Mouse (Mus musculus) duodenum, adult 2 months (tissue): Measurements from ENCODE around the gene Marveld2. TPM values are rescaled to one million over a fixed set of nuclear protein-coding genes. Genes with fewer than 3 reads are reported as not detected.

Experiments used
- polyA plus RNA-seq: library from polyadenylated mRNA; depleted of rRNA; stranded (reverse); fragments of >200 nt; gene quantifications from 2 replicates; pipeline ENCODE4 v1.2.3, GENCODE M21; 2012; ENCODE audit warnings: low replicate concordance; rRNA removed

Gene Marveld2
- polyA plus RNA-seq, result 10.9 and 11.8 TPM in 2 replicates

DNA sequence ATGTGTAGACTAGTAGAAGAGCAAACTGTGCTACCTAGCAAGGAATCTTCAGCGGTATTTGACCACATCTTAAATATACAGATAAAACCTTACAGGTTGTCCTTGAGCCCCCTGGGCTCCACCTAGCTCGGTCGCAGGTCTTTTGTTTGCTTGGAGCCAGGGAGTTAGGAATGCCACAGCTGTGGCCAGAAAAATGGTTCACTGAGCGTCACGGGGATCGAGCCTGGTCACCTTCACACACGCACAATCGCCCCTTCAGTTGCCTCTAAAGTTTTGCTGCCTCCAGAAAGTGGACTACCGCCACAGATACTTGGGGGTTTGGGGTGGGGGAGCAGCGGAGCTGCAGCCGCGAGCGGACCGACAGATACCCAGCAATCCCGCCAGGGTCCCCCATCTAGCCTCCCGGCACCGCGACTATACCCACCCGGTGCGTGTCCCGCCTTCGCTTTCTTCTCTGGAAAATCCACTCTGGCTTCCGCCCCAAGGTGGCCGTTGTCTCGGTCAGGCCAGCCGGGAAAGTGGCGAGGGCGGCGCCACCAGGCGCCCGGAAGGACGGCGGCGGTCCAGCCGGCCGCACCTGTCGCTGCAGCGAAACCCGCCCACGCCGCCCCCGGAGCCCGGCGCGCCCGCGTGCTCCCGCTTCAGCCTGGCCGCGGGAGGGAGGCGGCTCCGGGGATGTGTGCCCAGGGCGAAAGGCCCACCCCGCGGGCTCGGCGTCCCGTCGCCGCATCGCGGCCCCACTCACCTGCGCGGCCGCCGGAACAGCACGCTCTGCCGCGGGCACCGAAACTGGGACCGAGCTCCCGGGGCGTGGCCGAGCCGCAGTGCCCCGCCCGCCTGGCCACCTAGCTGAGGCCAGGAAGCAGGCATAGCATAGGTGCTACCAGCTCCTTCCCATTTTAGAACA lies at the start of gene Marveld2:
Marveld2 (minus strand) TSS at position 791 of the 907 bp plus-strand sequence.

DNA sequence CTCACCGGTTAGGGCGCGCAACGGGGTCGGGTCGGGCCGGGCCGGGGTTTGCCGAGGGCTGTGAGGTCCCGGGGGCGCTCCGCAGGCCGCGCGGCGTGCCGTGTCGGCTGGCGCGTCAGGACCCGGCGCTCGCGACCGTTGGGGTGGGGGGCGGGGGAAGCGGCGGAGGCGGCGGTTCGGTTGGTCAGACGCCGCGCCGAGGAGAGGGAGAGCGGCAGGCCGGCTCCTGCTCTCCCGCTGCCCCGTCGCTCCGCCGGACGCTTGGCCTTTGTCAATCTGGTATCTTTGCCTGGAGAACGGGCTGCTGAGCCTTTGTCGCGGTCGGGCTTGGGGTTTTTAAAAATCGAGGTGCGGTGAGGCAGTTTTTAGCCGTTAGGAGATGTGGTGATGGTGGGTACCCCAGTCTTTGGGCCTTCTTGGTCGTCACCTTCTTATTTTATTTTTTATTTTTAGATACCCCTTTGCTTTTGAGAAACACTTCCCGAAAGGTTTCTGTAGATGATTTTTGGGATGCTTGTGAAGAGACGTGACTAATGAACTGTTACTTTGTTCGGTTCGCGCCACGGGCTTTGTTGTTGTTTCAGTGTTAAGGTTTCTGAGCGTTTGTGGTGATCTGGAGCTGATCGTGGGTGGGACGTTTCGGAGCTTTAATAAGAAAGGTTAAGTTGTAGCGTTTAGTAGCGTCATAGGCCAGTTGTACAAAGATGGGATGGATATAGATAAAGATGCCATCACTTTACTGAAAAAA lies 34.8 kb upstream of the Marveld2 start, which contains the start of gene Taf9:
Taf9 (plus strand) TSS at position 141 of the 748 bp plus-strand sequence.

GRCm38 (mm10) chr13:100650550-100651438 lies 34.0 kb upstream of the Marveld2 start, which contains the start of the genes Ak6 and Rad17:
Ak6 (plus strand) TSS chr13:100650979.
Rad17 (minus strand) TSS chr13:100651051.

DNA sequence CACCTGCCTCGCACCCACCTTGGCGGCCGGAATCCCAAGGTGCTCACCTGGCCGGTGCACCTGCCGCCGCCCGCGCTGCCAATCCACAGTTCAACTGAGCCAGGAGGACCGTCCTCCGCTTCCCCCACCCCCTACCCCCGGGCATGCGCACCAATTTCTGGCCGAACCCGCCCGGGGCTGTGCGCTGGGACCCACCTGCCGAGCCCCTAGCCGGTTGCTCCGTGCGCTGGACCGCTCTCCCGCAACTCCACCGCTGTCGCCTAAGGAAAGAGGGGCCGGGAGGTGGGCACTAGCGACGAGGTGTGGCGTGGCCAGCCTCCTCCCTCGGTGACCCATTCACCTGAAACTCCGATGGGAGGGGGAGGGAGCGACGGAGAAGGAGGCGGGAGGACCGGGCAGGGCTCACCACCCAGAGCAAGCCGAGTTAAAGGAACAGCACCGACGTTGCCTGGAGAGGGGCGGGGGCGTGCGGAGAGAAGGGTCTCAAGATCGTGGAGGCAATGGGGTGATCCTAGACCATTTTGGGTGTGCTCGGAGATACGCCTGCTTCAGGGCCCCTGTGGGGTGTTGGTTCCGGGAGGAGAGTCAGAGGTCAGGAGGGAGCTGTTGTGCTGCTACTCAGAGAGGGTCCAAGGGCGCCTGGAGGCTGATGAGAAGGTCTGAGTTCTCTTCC lies 64.3 kb downstream of the Marveld2 start, which contains the start of gene Ocln:
Ocln (minus strand) TSS at position 350 of the 673 bp plus-strand sequence.

Other genes starting within 250 kb of the Marveld2 start
- 3.8 TPM in 2 replicates for gene Naip1, start 164.1 kb downstream of the Marveld2 start, polyA plus RNA-seq
- 5.7 and 19.7 TPM in 2 replicates for gene Gtf2h2, start 124.4 kb downstream of the Marveld2 start, polyA plus RNA-seq
- 7.1 and 13.3 TPM in 2 replicates for gene Ocln, start 64.3 kb downstream of the Marveld2 start, polyA plus RNA-seq
- 4.9 and 6.0 TPM in 2 replicates for gene Ak6, start 34.0 kb upstream of the Marveld2 start, polyA plus RNA-seq
- 0.78 and 1.2 TPM in 2 replicates for gene Rad17, start 34.1 kb upstream of the Marveld2 start, polyA plus RNA-seq
- 0.17 and 0.68 TPM in 2 replicates for gene Taf9, start 34.6 kb upstream of the Marveld2 start, polyA plus RNA-seq
- gene Ccdc125, start 52.7 kb upstream of the Marveld2 start, polyA plus RNA-seq, result 0.07 and 0.50 TPM in 2 replicates
- 5.8 and 6.3 TPM in 2 replicates for gene Cdk7, start 114.0 kb upstream of the Marveld2 start, polyA plus RNA-seq
- 38.1 and 46.0 TPM in 2 replicates for gene Mrps36, start 127.7 kb upstream of the Marveld2 start, polyA plus RNA-seq
- 0.19 and 0.36 TPM in 2 replicates for gene Cenph, start 158.9 kb upstream of the Marveld2 start, polyA plus RNA-seq
- 5.4 and 5.5 TPM in 2 replicates for gene Ccnb1, start 169.6 kb upstream of the Marveld2 start, polyA plus RNA-seq
- gene Slc30a5, start 216.5 kb upstream of the Marveld2 start, polyA plus RNA-seq, result 20.3 and 25.3 TPM in 2 replicates